Mouse (Mus musculus): ENCODE measurements around the gene Mier1.

The Mier1 gene

GRCm38 (mm10) chr4:103171256-103171655 is 57.1 kb downstream of the Mier1 start:
- no peak for DNase-seq (ENCODE audit: low read depth)

- no peak for DNase-seq (ENCODE audit: low read depth)
Measured at GRCm38 (mm10) chr4:103173507-103173906, 59.3 kb downstream of the Mier1 start.

GRCm38 (mm10) chr4:103174001-103174400 is 59.8 kb downstream of the Mier1 start:
- DNase-seq (ENCODE audit: low read depth): no peak

- no peak for DNase-seq (ENCODE audit: low read depth)
Measured at GRCm38 (mm10) chr4:103177681-103178080, 63.5 kb downstream of the Mier1 start.

GRCm38 (mm10) chr4:103178635-103179318 is 64.6 kb downstream of the Mier1 start:
- DNase-seq (ENCODE audit: low read depth): no peak

- DNase-seq (ENCODE audit: low read depth): no peak
Measured at GRCm38 (mm10) chr4:103179581-103179980, 65.4 kb downstream of the Mier1 start.

GRCm38 (mm10) chr4:103180300-103180888 is 66.2 kb downstream of the Mier1 start:
- no peak for DNase-seq (ENCODE audit: low read depth)

GRCm38 (mm10) chr4:103188786-103189640 is 74.8 kb downstream of the Mier1 start:
- DNase-seq (ENCODE audit: low read depth): no peak

GRCm38 (mm10) chr4:103192421-103192820 is 78.2 kb downstream of the Mier1 start:
- no peak for DNase-seq (ENCODE audit: low read depth)

GRCm38 (mm10) chr4:103197401-103197800 is 83.2 kb downstream of the Mier1 start:
- no peak for DNase-seq (ENCODE audit: low read depth)

- no peak for DNase-seq (ENCODE audit: low read depth)
Measured at GRCm38 (mm10) chr4:103199086-103199485, 84.9 kb downstream of the Mier1 start.

- no peak for DNase-seq (ENCODE audit: low read depth)
Measured at GRCm38 (mm10) chr4:103200046-103200445, 85.9 kb downstream of the Mier1 start.

GRCm38 (mm10) chr4:103203646-103204045 is 89.5 kb downstream of the Mier1 start:
- DNase-seq (ENCODE audit: low read depth): no peak

- DNase-seq (ENCODE audit: low read depth): no peak
Measured at GRCm38 (mm10) chr4:103208553-103208952, 94.4 kb downstream of the Mier1 start.

GRCm38 (mm10) chr4:103213859-103214497 is 99.8 kb downstream of the Mier1 start:
- DNase-seq (ENCODE audit: low read depth): no peak

- no peak for DNase-seq (ENCODE audit: low read depth)
Measured at GRCm38 (mm10) chr4:103214498-103214924, 100.3 kb downstream of the Mier1 start.
